Mouse (Mus musculus): ENCODE measurements around the gene Actg2.

The Actg2 gene

GRCm38 (mm10) chr6:83478217-83478616 is 57.8 kb downstream of the Actg2 start:
- DNase-seq: no peak

GRCm38 (mm10) chr6:83475431-83475830 is 60.6 kb downstream of the Actg2 start:
- DNase-seq: no peak

- DNase-seq: peak; percentile 70 to 73
Observed at GRCm38 (mm10) chr6:83473240-83473639, 62.8 kb downstream of the Actg2 start.

- no peak for DNase-seq
Observed at GRCm38 (mm10) chr6:83471739-83472138, 64.3 kb downstream of the Actg2 start.

GRCm38 (mm10) chr6:83464011-83464410 is 72.1 kb downstream of the Actg2 start:
- DNase-seq: no peak
